Mouse (Mus musculus) stomach, embryonic 15.5 days (tissue): Measurements from ENCODE around the gene Akap14. TPM values are rescaled to one million over a fixed set of nuclear protein-coding genes. Genes with fewer than 3 reads are reported as not detected.
A peak's percentile ranks its signal among the peaks of the same experiment; 100 is the strongest.
"Not testable (repeated sequence)": the region's sequence is repeated elsewhere in the genome, so short reads cannot be mapped to it uniquely, and the experiment has no call there.

ENCODE experiments used
- ATAC-seq: fragments of 200-750 bp; cut with Nextera tagmentation; 2 replicates; pipeline ENCODE4 v1.8.0; 2017; ENCODE audit warnings: low read depth, moderate number of reproducible peaks, moderate TSS enrichment; ENCODE audit not compliant: insufficient read depth, low FRiP score
- H3K27ac ChIP-seq: fragments of 300-500 bp; sonication (generic); 2 replicates; pipeline ENCODE4 v1.5.1; 2015; ENCODE audit warnings: mild to moderate bottlenecking, inconsistent platforms
- H3K27me3 ChIP-seq: fragments of 300-500 bp; sonication (generic); replicated peaks from 2 replicates; pipeline ENCODE4 v1.6.1; 2015; ENCODE audit warnings: inconsistent platforms
- H3K36me3 ChIP-seq: fragments of 300-500 bp; sonication (generic); 2 replicates; pipeline ENCODE4 v1.6.1; 2015; ENCODE audit warnings: inconsistent platforms
- H3K4me1 ChIP-seq: fragments of 300-500 bp; sonication (generic); 2 replicates; pipeline ENCODE4 v1.6.1; 2015; ENCODE audit warnings: inconsistent platforms
- H3K4me2 ChIP-seq: fragments of 300-500 bp; sonication (generic); 2 replicates; pipeline ENCODE4 v1.6.1; 2015; ENCODE audit warnings: mild to moderate bottlenecking, inconsistent platforms
- H3K4me3 ChIP-seq: fragments of 300-500 bp; sonication (generic); replicated peaks from 2 replicates; pipeline ENCODE4 v1.5.1; 2015; ENCODE audit warnings: inconsistent platforms
- H3K9ac ChIP-seq: fragments of 300-500 bp; sonication (generic); 2 replicates; pipeline ENCODE4 v1.6.1; 2015; ENCODE audit warnings: inconsistent platforms
- H3K9me3 ChIP-seq: fragments of 300-500 bp; sonication (generic); 2 replicates; pipeline ENCODE4 v1.6.1; 2016; ENCODE audit warnings: inconsistent platforms
- WGBS: fragments of 180-500 bp; shearing (Covaris S2); methylation state at CpG from one replicate; pipeline ENCODE4 v1.1.7; 2015; 5-methylcytosine and 5-hydroxymethylcytosine counted together
- polyA plus RNA-seq: library from polyadenylated mRNA; unstranded; fragments of >200 nt; fragmentation: Nextera tagmentation; extraction: Ambion mirVana; gene quantifications from 2 replicates; pipeline ENCODE4 v1.2.1, GENCODE M21; 2015

Akap14 gene
- polyA plus RNA-seq, 1 experiment from 2014 or later = 0.06 TPM

DNA sequence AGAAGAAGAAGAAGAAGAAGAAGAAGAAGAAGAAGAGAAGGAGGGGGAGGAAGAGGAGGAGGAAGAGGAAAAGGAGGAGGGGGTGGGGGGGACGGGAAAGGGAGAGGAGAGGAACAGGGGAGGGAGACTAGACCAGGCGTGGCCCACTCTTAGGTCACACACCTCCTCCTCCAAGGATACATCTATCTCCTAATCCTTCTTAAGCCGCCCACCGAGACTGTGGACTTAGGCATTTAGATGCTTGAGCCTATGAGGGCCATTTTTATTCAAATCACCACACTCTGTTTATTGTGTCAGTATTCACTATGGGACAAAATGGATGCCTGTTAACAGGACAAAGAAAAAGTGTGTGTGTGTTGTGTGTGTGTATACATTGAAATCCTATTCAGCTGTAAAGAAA, 24.1 kb downstream of the Akap14 start:
- WGBS = 89% methylated on average over 2 of the region's 4 CpGs
- H3K27ac ChIP-seq, H3K36me3 ChIP-seq, H3K27me3 ChIP-seq, H3K9me3 ChIP-seq, H3K4me2 ChIP-seq, ATAC-seq, H3K9ac ChIP-seq, H3K4me1 ChIP-seq, H3K4me3 ChIP-seq: not testable (repeated sequence)

DNA sequence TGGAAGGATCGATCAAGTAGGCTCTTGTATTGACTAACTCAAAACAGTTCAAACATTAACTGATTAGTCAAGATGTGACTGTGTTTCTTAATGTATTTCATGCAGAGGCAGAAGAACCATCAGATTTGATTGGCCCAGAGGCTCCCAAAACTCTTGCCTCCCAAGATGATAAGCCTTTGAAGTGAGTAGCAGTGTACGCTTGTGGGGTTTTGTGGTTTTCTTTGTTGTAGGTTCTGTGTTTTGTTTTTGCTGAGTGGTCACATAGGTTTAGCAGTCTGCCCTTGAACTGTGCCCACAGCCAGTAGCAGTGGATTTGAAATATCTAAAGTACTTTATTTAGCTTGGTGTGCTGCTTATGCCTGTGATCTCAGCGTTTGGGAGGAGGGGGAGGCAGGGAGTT, 26.9 kb downstream of the Akap14 start:
- H3K27me3 ChIP-seq = no peaks in the 10 kb centered on the region
- no peak for ATAC-seq
- H3K27ac ChIP-seq = no peak overlapping the region
- no peaks in the 10 kb centered on the region for H3K4me1 ChIP-seq
- H3K9ac ChIP-seq = no peak overlapping the region
- H3K4me3 ChIP-seq = no peak overlapping the region
- WGBS = 82% methylated on average over 3 of the region's 3 CpGs
- no peaks in the 10 kb centered on the region for H3K9me3 ChIP-seq
- no peaks in the 10 kb centered on the region for H3K36me3 ChIP-seq
- H3K4me2 ChIP-seq = no peak overlapping the region

DNA sequence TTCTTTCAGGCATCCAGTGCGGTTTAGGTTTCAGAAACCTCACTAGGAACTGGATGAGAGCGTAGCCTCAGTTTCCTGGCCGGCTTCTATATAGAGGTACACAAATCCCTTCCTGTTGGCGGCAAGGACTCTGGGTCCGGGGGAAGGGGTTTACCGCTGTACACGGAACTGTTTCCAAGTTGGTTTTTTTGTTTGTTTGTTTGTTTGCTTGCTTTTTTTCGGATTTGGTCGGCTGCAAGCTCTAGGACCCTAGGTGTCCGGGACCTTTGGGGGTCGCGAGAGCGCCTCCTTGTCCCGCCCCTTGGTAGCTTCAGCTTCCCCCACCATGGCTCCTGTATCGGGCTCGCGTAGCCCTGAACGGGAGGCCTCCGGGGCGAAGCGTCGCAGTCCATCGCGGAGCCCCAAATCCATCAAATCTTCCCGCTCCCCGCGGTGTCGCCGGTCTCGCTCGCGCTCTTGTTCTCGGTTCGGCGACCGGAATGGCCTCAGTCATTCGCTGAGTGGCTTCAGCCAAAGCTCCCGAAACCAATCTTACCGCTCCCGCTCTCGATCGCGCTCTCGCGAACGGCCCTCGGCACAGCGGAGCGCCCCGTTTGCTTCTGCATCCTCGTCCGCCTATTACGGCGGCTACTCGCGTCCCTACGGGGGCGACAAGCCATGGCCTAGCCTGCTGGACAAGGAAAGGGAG, 41.8 kb downstream of the Akap14 start, which contains the start of gene Nkap:
Gene Nkap, plus strand, starts transcription at position 125 of the 688 bp plus-strand sequence.
- Histone ChIP-seq H3K4me3 (peak within 1 kb of the TSS; percentile 61), H3K4me2 (peak within 1 kb of the TSS; percentile 46), H3K9ac (peak within 1 kb of the TSS; percentile 52; the same call in 1 of the 2 replicates), H3K9me3 (no peaks in the 10 kb centered on the region), H3K27me3 (no peaks in the 10 kb centered on the region), H3K36me3 (no peaks in the 10 kb centered on the region), H3K4me1 (no peaks in the 10 kb centered on the region), H3K27ac (peak within 1 kb of the TSS; percentile 81)
- WGBS = 12% methylated on average over 58 of the region's 58 CpGs
- ATAC-seq = peak; percentile 82

DNA sequence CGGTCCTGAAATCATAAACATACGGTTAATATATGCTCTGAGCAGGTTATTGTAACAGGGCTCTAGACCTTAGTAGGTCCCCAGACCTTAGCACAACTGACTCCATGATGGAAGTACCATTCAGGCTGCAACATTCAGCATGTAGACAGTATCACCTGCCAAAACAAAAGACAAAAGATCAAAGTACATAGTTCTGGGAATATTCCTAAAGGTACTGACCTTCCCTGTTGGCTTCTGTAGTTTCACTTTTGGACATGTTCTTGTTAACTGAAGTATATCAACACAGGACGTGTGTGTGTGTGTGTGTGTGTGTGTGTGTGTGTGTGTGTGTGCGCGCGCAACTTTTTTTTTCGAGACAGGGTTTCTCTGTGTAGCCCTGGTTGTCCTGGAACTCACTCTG, 43.1 kb downstream of the Akap14 start:
- Histone ChIP-seq H3K27me3 (no peaks in the 10 kb centered on the region), H3K27ac (no peak overlapping the region), H3K4me2 (no peak overlapping the region), H3K36me3 (no peaks in the 10 kb centered on the region), H3K4me1 (no peaks in the 10 kb centered on the region), H3K9me3 (no peaks in the 10 kb centered on the region), H3K9ac (no peak overlapping the region), H3K4me3 (no peak overlapping the region)
- ATAC-seq = no peak
- 95% methylated on average over 7 of the region's 7 CpGs for WGBS

DNA sequence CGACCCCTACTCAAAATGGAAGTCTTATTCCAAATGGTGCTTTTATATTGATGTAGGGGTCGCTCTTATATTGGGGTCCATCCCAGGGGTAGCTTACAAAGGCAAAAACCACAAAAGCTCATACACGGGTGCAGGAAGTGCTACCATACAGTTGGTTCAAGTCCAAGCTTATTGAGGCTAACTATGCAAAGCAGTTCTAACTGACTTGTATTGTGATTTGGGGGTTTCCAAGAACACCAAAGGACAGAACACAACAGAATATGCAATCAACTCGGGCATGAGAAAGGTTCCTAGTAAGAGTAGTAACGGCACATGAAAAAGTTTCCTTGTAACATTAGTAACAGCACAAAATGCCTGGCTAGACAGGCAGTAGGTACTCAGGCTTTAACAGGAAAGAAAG, 48.4 kb downstream of the Akap14 start:
- WGBS = 71% methylated on average over 5 of the region's 5 CpGs
- Histone ChIP-seq H3K4me1 (no peaks in the 10 kb centered on the region), H3K4me3 (no peak overlapping the region), H3K27me3 (no peaks in the 10 kb centered on the region), H3K27ac (no peak overlapping the region), H3K9ac (no peak overlapping the region), H3K36me3 (no peaks in the 10 kb centered on the region), H3K4me2 (no peak overlapping the region), H3K9me3 (no peaks in the 10 kb centered on the region)
- no peak for ATAC-seq

DNA sequence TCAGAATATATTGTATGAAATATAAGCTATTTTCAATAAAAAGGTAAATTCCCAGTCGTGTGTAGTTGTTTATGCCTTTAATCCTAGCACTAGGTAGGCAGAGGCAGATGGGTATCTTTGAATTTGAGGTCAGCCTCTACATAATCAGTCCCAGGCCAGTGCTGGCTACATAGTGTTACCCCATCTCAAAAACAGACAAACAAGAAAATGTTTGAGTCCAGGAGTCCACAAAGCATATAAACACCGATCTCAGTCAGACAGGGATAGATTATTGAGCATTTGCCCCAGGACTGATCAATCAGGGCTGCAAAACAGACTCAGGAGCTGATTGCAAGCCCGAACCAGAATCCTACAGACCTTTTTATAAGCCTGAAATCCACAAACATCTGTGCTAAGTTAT, 49.1 kb downstream of the Akap14 start:
- no peaks in the 10 kb centered on the region for H3K36me3 ChIP-seq
- H3K4me2 ChIP-seq = no peak overlapping the region
- H3K9me3 ChIP-seq = no peaks in the 10 kb centered on the region
- WGBS = 63% methylated on average over 3 of the region's 3 CpGs
- no peak overlapping the region for H3K4me3 ChIP-seq
- no peak overlapping the region for H3K9ac ChIP-seq
- H3K27me3 ChIP-seq = no peaks in the 10 kb centered on the region
- no peak for ATAC-seq
- no peaks in the 10 kb centered on the region for H3K4me1 ChIP-seq
- no peak overlapping the region for H3K27ac ChIP-seq

DNA sequence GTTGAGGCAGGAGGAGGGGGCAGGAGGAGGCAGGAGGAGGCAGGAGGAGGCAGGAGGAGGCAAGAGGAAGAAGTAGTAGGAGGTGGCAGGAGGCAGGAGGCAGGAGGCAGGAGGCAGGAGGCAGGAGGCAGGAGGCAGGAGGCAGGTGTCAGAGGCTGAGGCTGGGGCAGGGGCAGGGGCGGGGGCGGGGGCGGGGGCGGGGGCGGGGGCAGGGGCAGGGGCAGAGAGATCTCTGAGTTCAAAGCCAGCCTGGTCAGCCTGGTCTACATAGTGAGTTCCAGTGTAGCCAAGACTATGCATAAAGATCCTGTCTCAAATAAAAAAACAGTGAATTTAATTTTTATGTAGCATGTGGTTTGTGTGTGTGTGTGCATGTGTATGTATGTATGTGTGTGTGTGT, 51.6 kb downstream of the Akap14 start:
- Histone ChIP-seq H3K36me3 (no peaks in the 10 kb centered on the region), H3K9me3 (no peaks in the 10 kb centered on the region), H3K9ac (no peak overlapping the region), H3K27me3 (no peaks in the 10 kb centered on the region), H3K4me2 (no peak overlapping the region), H3K27ac (no peak overlapping the region), H3K4me3 (no peak overlapping the region), H3K4me1 (no peaks in the 10 kb centered on the region)
- ATAC-seq = 0 out of 2 replicates have a peak, but pooled peaks have one; percentile 63
- no CpG with 5 or more reads among the region's 5 CpGs for WGBS

DNA sequence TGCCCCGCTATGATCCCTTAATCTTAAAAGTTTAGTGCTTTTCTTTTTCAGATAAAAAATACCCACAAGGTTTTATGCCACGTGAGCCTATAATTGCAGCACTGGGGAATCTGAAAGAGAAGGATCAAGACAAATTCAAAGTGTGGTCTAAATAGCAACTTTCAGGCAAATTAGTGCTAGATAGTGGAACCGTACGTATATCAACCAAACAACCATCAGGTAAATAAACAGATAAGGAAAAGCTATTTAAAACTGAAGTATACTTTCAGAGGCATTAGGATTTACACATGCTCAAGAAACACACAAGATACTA, 57.8 kb downstream of the Akap14 start:
- H3K4me1 ChIP-seq = no peaks in the 10 kb centered on the region
- H3K27ac ChIP-seq = no peak overlapping the region
- 69% methylated on average over 4 of the region's 4 CpGs for WGBS
- no peaks in the 10 kb centered on the region for H3K36me3 ChIP-seq
- H3K4me2 ChIP-seq = peak overlapping the region; percentile 27; the same call in 1 of the 2 replicates
- no peak for ATAC-seq
- no peak overlapping the region for H3K9ac ChIP-seq
- no peaks in the 10 kb centered on the region for H3K27me3 ChIP-seq
- no peak overlapping the region for H3K4me3 ChIP-seq
- no peaks in the 10 kb centered on the region for H3K9me3 ChIP-seq

DNA sequence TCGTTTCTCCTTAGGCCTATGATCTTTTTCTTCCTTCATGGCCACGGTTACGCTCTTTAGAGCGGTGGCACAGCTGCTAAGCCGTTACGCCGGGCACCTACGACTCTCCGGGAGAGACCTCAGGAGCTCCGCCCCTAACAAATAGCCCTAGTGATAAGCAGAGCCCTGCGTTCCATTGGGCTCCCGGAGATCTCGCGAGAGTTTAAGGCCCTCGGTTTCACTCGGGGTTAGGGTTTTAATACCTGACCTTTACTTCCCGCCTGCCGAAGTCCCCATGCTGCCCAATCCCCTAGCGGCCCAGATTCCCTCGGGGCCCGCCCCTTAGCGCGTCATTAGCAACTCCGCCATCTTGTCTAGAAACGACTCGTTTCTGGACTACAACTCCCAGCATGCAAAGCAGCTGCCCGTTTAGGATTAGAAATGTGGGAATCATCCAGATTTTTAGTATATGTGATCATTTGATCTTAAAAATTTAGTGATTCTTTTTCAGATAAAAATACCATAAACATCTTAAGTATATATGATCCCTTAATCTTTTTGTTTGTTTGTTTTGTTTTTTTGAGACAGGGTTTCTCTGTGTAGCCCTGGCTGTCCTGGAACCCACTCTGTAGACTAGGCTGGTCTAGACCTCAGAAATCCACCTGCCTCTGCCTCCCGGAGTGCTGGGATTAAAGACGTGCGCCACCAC, 58.3 kb downstream of the Akap14 start, which contains the start of gene Upf3b:
Gene Upf3b, minus strand, starts transcription at position 130 of the 688 bp plus-strand sequence.
- WGBS = 10% methylated on average over 30 of the region's 30 CpGs
- H3K9me3 ChIP-seq = no peaks in the 10 kb centered on the region
- ATAC-seq = peak; percentile 99
- H3K27ac ChIP-seq = peak within 1 kb of the TSS; percentile 85
- H3K27me3 ChIP-seq = no peaks in the 10 kb centered on the region
- 0 out of 2 replicates have a peak within 1 kb of the TSS, but pooled peaks have one; percentile 29 for H3K9ac ChIP-seq
- peak within 1 kb of the TSS; percentile 57 for H3K4me3 ChIP-seq
- no peaks in the 10 kb centered on the region for H3K4me1 ChIP-seq
- peak within 1 kb of the TSS; percentile 63 for H3K4me2 ChIP-seq
- no peaks in the 10 kb centered on the region for H3K36me3 ChIP-seq

DNA sequence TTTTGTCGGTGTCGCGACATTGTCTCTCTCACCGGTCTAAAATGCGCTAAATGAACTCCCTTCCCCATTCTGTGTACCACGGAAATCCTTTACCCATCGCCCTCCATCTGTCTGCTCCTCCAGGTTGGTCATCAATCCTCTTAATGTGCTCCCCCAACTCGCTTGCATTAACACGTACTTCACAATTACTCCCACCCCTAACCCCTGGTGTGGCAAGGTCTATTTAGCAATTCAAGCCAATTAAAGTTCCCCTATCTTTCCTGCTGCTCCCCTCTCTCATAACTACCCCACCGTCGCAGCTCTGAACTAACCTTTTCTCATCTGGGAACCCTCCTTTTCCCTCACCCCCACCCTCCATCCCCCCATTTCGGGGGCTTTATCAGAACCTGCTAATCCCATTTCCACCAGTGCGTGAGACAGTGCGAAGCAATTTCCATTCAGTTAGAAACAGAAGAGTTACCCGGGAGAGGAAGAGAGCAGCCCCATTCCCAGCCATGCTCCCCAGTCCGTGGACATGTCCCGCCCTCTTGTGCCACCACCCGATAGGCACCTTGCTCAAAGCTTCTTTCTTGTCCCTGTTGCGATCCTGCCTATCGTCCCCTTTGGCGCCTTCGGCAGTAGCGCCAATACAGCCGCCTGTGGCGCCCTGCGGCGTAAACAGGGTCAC, 59.0 kb downstream of the Akap14 start:
- WGBS = 10% methylated on average over 27 of the region's 27 CpGs
- Histone ChIP-seq H3K27me3 (no peaks in the 10 kb centered on the region), H3K9ac (0 out of 2 replicates have a peak overlapping the region, but pooled peaks have one; percentile 29), H3K4me1 (no peaks in the 10 kb centered on the region), H3K4me2 (peak overlapping the region; percentile 63), H3K4me3 (peak overlapping the region; percentile 57), H3K36me3 (no peaks in the 10 kb centered on the region), H3K9me3 (no peaks in the 10 kb centered on the region), H3K27ac (peak overlapping the region; percentile 85)
- ATAC-seq = peak; percentile 83

DNA sequence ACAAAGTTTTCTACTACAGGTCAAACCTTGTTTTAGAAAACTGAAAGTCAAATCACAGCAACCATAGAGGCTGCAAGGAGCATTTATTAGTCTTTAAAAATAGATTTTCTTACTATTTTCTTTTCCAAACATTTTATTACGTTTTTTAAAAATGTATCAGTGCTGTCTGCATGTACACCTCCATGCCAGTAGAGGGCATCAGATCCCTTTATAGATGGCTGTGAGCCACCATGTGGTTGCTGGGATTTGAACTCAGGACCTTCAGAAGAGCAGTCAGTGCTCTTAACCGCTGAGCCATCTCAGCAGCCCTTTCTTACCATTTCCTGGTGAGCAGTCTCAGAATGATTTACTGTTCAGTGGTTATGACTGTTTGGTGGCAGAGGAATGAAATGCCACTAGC, 64.8 kb downstream of the Akap14 start:
- H3K27ac ChIP-seq = no peak overlapping the region
- H3K4me1 ChIP-seq = no peaks in the 10 kb centered on the region
- H3K36me3 ChIP-seq = no peaks in the 10 kb centered on the region
- no peaks in the 10 kb centered on the region for H3K27me3 ChIP-seq
- ATAC-seq = no peak
- H3K9ac ChIP-seq = no peak overlapping the region
- H3K4me2 ChIP-seq = no peak overlapping the region
- no peaks in the 10 kb centered on the region for H3K9me3 ChIP-seq
- no peak overlapping the region for H3K4me3 ChIP-seq
- 77% methylated on average over 2 of the region's 2 CpGs for WGBS
